Mouse (Mus musculus) liver, embryonic 11.5 days (tissue): ENCODE measurements at regions not wholly inside any gene's neighbourhood (a gene's known extent, or its start where the extent isn't known, plus 50 kb on each side); places are given as distances from the start of the nearest gene placed in this dataset.

ENCODE experiments used
- ATAC-seq: fragments of 200-750 bp; cut with Nextera tagmentation; replicated peaks from 2 replicates; pipeline ENCODE4 v1.8.0; 2017; ENCODE audit warnings: moderate number of reproducible peaks, mild to moderate bottlenecking, moderate TSS enrichment, moderate library complexity; ENCODE audit not compliant: low FRiP score
- DNase-seq: peaks from one replicate; pipeline ENCODE4 v3.0.0-alpha.2; 2017; ENCODE audit warnings: low spot score
- H3K27ac ChIP-seq: fragments of 300-500 bp; sonication (generic); 2 replicates; pipeline ENCODE4 v1.5.1; 2014; ENCODE audit warnings: mild to moderate bottlenecking, low read depth, low read length, control low read depth
- H3K27me3 ChIP-seq: fragments of 300-500 bp; sonication (generic); replicated peaks from 2 replicates; pipeline ENCODE4 v1.6.1; 2014; ENCODE audit warnings: low read length, mixed read lengths; ENCODE audit not compliant: control insufficient read depth, insufficient read depth
- H3K36me3 ChIP-seq: fragments of 300-500 bp; sonication (generic); 2 replicates; pipeline ENCODE4 v1.6.1; 2014; ENCODE audit warnings: mild to moderate bottlenecking, low read length, moderate library complexity, mixed read lengths; ENCODE audit not compliant: control insufficient read depth, insufficient read depth
- H3K4me1 ChIP-seq: fragments of 300-500 bp; sonication (generic); replicated peaks from 2 replicates; pipeline ENCODE4 v1.6.1; 2014; ENCODE audit warnings: low read length, mixed read lengths; ENCODE audit not compliant: control insufficient read depth, insufficient read depth
- H3K4me2 ChIP-seq: fragments of 300-500 bp; sonication (generic); 2 replicates; pipeline ENCODE4 v1.6.1; 2014; ENCODE audit warnings: mild to moderate bottlenecking, control low read depth, moderate library complexity
- H3K4me3 ChIP-seq: fragments of 300-500 bp; sonication (generic); 2 replicates; pipeline ENCODE4 v1.5.1; 2014; ENCODE audit warnings: low read depth, low read length, control low read depth
- H3K9ac ChIP-seq: fragments of 300-500 bp; sonication (generic); 2 replicates; pipeline ENCODE4 v1.6.1; 2014; ENCODE audit warnings: low read depth, low read length, control low read depth
- H3K9me3 ChIP-seq: fragments of 300-500 bp; sonication (generic); 2 replicates; pipeline ENCODE4 v1.6.1; 2016; ENCODE audit warnings: low read length, inconsistent platforms, mixed read lengths; ENCODE audit not compliant: control insufficient read depth
- WGBS: fragments of 180-500 bp; shearing (Covaris S2); extraction: QIAGEN DNeasy Blood & Tissue Kit; methylation state at CpG from one replicate; pipeline ENCODE4 v1.1.7; 2014; 5-methylcytosine and 5-hydroxymethylcytosine counted together

DNA sequence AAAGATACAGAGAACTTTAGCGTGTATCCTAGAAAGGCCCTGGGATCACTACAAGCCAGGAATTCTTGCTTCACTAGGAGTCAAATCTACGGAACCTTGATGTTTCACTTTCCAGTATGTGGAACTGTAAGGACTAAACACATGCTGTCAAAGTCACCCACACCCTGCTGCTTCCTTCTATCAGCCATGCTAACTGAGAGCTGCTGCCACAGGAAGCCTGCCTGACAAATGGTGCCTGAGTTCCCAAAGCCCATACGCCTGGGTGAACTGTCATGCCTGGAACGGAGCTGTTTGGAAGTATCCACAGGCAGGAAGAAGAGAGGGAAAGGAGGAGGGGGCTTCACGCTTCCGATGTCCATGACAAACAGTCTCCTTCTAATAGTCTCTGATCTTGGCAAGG, 644.2 kb upstream of the Cdh5 start:
- ATAC-seq = no peak
- 66% methylated on average over 6 of the region's 6 CpGs for WGBS

GRCm38 (mm10) chr8:103463557-103463956, 637.9 kb upstream of the Cdh5 start:
- no peak overlapping the region for H3K4me2 ChIP-seq
- 53% methylated on average over 4 of the region's 4 CpGs for WGBS
- no peaks in the 10 kb centered on the region for H3K4me1 ChIP-seq
- no peaks in the 10 kb centered on the region for H3K27me3 ChIP-seq
- no peak for DNase-seq
- no peak overlapping the region for H3K9ac ChIP-seq
- no peak for ATAC-seq
- H3K27ac ChIP-seq = no peak overlapping the region
- H3K36me3 ChIP-seq = no peaks in the 10 kb centered on the region
- H3K9me3 ChIP-seq = no peaks in the 10 kb centered on the region
- no peak overlapping the region for H3K4me3 ChIP-seq

More for the DNA sequence above, 644.2 kb upstream of the Cdh5 start:
- no peak for DNase-seq
- Histone ChIP-seq H3K9ac (no peak overlapping the region), H3K4me1 (no peaks in the 10 kb centered on the region), H3K36me3 (no peaks in the 10 kb centered on the region), H3K9me3 (no peaks in the 10 kb centered on the region), H3K4me2 (no peak overlapping the region), H3K4me3 (no peak overlapping the region), H3K27ac (no peak overlapping the region), H3K27me3 (no peaks in the 10 kb centered on the region)

DNA sequence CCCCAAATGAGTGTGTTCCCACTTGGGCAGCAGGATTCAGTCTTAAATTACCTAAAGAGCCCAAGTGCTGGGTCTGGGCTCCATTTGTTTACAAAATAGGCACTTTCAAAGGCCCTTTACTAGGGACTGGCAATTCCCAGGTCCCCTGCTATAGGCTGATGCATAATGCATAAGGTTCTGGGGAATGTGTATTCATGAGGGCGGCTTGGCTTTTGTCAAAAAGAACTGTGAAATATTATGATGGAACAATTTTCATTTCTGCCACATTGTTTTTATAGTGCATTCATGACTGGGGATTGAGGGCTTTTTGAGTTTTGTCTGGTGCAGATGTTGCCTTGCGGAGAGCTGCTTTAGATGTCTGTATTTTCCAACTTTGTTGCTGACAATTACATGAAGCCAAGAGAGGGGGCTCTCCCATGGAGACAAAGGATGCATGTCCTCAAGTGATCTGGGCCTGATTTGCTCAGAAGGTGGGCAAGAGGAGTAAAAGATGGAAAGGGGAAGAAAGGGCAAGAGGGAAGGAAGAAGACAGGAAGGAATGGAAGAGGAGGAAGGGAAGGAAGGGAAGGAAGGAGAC, 636.6 kb upstream of the Cdh5 start:
- Histone ChIP-seq H3K27me3 (no peaks in the 10 kb centered on the region), H3K9ac (no peak overlapping the region), H3K36me3 (no peaks in the 10 kb centered on the region), H3K27ac (no peak overlapping the region), H3K4me3 (no peak overlapping the region), H3K9me3 (no peaks in the 10 kb centered on the region), H3K4me2 (no peak overlapping the region), H3K4me1 (no peaks in the 10 kb centered on the region)
- 89% methylated on average over 2 of the region's 2 CpGs for WGBS
- DNase-seq (no peak), ATAC-seq (no peak)

DNA sequence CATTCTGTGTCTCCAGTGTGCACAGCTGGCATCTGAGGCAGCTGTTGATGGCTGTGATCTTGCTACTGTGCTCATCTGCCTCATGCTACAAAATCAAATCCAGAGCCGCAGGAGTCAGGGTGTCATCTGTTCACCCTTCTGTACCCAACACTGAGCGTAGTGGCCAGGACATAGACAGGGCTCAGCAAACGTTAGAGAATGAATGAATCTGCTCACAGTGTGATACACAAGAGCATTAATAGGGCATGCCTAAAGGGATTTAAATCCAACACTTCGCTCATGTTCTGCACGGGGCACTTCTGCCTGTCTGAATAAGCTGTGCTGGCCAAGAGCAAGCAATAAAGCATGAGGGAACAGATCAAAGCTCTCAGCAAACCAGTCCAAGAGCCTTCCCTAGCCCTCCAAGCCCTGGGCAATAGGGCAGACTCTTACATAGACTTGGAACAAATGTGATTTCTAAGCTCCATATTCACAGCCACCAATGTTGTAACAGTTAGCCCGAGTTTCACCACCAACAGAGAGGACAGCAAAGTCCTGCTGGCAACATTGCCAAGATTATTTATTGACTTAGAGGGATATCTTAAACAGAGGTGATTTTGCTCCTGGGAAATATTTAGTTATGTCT, 633.8 kb upstream of the Cdh5 start:
- Histone ChIP-seq H3K36me3 (no peaks in the 10 kb centered on the region), H3K27me3 (no peaks in the 10 kb centered on the region), H3K27ac (no peak overlapping the region), H3K9me3 (no peaks in the 10 kb centered on the region), H3K4me2 (no peak overlapping the region), H3K4me3 (no peak overlapping the region), H3K9ac (no peak overlapping the region), H3K4me1 (no peaks in the 10 kb centered on the region)
- 84% methylated on average over 6 of the region's 6 CpGs for WGBS
- DNase-seq (no peak), ATAC-seq (no peak)

DNA sequence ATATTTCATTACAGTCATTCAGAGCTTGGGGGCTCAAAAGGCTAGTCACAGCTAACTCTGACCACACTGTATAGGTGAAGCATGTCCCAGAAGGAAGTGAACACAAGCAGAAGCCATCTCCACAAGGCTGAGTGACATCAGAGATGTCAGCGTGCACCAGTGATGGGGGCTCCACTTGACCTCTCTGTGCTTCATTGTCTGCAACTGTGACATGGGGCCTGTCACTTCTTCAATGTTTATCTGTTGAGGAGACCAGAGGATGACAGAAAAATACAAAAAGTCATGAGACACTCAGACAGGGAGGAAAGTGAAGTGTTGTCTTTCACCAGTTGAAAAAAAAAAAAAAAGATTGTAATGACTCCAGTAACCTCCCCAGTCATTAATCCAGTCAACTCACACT, 632.4 kb upstream of the Cdh5 start:
- no peak overlapping the region for H3K4me2 ChIP-seq
- ATAC-seq (no peak), DNase-seq (no peak)
- H3K4me3 ChIP-seq = no peak overlapping the region
- H3K9ac ChIP-seq = no peak overlapping the region
- H3K27ac ChIP-seq = no peak overlapping the region
- WGBS = 64% methylated on average over 1 of the region's 1 CpGs
- H3K36me3 ChIP-seq = no peaks in the 10 kb centered on the region
- H3K27me3 ChIP-seq = no peaks in the 10 kb centered on the region
- no peaks in the 10 kb centered on the region for H3K4me1 ChIP-seq
- H3K9me3 ChIP-seq = no peaks in the 10 kb centered on the region

DNA sequence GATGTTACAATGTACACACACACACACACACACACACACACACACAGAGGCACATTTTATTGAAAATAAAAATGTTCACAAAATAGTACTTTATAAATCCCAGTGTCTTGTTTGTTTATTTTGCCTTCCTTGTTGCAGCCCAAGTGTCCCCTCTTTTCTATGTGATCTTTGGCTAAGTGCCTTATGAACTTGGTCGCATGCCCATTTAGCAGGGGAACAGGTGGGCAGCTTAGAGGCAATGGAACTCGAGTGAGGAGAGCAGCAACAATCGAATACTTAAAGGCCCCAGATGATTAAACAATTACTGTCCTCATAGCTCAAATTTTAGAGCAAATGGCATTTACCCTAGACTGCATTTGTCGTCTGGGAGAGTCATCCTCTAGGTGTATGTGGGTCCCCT, 631.1 kb upstream of the Cdh5 start:
- no peaks in the 10 kb centered on the region for H3K36me3 ChIP-seq
- no peak overlapping the region for H3K9ac ChIP-seq
- H3K9me3 ChIP-seq = no peaks in the 10 kb centered on the region
- DNase-seq (no peak), ATAC-seq (no peak)
- no peak overlapping the region for H3K27ac ChIP-seq
- no peaks in the 10 kb centered on the region for H3K27me3 ChIP-seq
- WGBS = 67% methylated on average over 4 of the region's 4 CpGs
- no peak overlapping the region for H3K4me3 ChIP-seq
- H3K4me2 ChIP-seq = no peak overlapping the region
- no peaks in the 10 kb centered on the region for H3K4me1 ChIP-seq

DNA sequence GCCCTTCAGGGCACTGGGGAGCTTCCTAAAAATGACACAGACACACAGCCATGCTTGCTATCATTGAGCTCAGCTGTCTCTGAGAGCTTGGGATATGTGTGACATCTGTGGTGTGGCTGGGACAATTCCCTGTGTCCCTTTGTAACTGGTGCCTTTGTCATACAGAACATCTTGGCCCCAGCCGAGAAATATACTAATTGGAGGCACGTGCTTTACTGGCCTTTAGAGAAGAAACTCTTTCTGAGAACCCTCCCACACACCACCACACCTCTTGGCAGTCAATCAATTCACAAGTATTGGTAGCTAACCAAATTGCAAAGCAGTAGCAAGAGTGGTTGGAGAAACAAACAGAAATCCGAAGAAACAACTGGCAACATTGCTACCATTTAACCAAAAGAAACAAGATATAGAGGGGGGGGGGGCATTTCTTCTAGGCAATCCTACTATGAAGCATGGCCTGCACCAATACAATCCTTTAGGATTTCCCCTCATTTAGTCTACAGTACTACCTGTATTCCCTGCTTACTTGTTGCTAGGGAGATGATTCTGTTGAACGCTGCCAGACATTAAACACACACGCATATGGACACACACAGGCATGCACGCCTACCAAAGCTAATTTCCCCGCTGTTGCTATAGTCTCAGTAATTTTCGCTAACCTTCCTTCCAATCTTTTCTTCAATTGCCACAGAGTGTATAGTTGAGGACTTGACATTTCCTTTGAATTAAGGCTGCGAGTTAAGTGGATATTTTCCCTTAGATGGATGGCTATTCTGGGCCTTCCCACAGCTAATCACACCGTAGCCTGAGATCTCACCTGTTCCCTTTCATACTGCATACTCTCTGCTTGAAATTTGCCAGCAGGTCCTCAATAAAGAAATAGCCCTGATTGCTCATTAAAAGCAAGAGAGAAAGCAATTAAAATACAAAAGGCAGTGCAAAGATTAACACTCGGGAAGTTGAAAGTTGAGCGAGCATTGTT, 625.3 kb upstream of the Cdh5 start:
- no peak for DNase-seq
- H3K27me3 ChIP-seq = no peaks in the 10 kb centered on the region
- WGBS = 86% methylated on average over 12 of the region's 12 CpGs
- H3K36me3 ChIP-seq = no peaks in the 10 kb centered on the region
- ATAC-seq = no peak
- no peak overlapping the region for H3K9ac ChIP-seq
- H3K4me2 ChIP-seq = no peak overlapping the region
- no peaks in the 10 kb centered on the region for H3K4me1 ChIP-seq
- no peaks in the 10 kb centered on the region for H3K9me3 ChIP-seq
- no peak overlapping the region for H3K4me3 ChIP-seq
- H3K27ac ChIP-seq = no peak overlapping the region

DNA sequence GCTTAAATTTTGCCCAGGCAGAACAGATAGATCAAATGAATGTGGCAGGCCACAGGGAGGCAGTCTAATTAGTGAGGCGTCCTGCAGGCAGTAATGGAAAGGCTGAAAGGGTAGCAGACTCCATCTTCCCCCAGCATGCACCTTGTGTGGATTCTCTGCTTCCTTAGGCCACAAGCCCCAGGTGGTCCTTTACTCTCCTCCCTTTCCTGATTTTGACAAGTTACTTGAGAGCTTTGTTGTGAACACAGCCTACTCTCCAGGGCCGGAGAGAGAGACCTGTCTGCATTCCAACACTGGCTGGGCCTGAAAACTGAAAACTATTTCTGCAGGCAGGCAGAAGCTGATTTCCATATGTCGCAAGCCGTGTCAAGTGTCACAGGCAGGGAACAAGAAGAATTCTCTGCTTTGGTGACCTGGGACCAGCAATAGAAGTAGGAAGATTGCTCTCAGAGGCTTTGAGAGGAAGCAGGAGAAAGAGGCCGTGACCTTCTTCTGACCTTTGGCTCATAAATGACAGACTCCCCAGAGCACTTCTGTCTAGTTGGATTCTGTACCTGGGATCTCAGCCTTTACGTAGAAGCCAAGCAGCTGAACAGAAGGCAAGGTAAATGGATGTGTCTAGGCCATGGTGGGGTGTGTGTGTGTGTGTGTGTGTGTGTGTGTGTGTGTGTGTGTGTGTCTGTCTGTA, 619.2 kb upstream of the Cdh5 start:
- H3K4me1 ChIP-seq = no peaks in the 10 kb centered on the region
- WGBS = 42% methylated on average over 6 of the region's 6 CpGs
- no peaks in the 10 kb centered on the region for H3K9me3 ChIP-seq
- no peak for ATAC-seq
- no peak overlapping the region for H3K4me2 ChIP-seq
- no peaks in the 10 kb centered on the region for H3K36me3 ChIP-seq
- DNase-seq = no peak
- H3K27ac ChIP-seq = no peak overlapping the region
- no peak overlapping the region for H3K9ac ChIP-seq
- no peak overlapping the region for H3K4me3 ChIP-seq
- no peaks in the 10 kb centered on the region for H3K27me3 ChIP-seq
